In the genomic region with DNA sequence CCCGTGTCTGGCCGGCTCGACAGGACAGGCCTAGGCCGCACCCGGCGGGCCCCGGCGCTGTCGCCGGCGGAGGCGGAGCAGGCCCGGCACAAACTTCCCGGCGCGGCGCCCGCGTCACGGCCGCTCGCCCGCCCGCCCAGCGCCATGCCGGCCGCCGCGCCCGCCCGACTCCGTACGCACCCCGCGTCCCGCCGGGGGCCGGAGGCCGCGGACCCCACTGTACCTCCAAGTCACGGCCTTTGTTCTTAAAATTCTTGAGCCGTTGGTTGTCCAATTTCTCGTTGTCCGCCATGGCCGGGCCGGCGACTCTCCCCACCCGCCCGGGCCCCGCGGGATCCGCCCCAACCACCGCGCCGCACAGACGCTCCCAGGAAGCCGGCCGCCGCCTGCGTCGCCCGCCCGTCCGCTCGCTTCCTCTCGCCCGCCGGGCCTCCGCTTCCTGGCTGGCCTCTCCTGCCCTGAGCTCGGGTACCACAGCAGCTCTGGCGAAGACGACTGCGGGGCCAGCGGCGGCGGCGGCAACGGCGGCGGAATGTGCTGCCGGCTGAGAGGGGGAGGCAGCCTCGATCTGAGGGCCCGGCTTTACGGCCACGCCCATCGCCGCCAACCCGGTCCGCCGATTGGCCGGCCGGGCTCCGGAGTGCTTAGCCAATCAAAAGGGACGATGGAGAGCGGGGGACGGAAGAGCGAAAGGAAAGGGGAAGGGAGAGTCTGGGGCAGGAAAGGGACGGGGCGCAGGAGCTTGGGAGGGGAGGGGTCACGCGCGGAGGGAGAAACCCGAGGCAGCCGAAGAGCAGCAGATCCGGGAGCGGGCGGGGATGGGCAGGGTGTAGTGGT, we compare ENCODE assay signal across 8 mouse cellular contexts. TPM values are rescaled to one million over a fixed set of nuclear protein-coding genes. Genes with fewer than 3 reads are reported as not detected.
A peak's percentile ranks its signal among the peaks of the same experiment; 100 is the strongest.
DNase-seq lines count a peak whose midpoint lies in the region; ATAC-seq lines count a peak whose summit lies in the region.

A gene (minus strand): TSS at position 605 of the 837 bp plus-strand sequence.

- no peaks in the 10 kb centered on the region for H3K36me3 ChIP-seq in heart, embryonic 13.5 days
- no peaks in the 10 kb centered on the region for H3K36me3 ChIP-seq in liver, embryonic 12.5 days
- no peaks in the 10 kb centered on the region for H3K36me3 ChIP-seq in stomach, embryonic 15.5 days

- DNase-seq in CD4-positive, CD25-positive, alpha-beta regulatory T cell, adult 2 months (ENCODE audit: low read depth, low spot score), result peak; percentile 97
- DNase-seq in fat pad, adult 2 months (ENCODE audit: extremely low read depth, low read depth, low spot score), result peak; percentile 37
- peak; percentile 97 for DNase-seq in kidney, postnatal 10 days
- DNase-seq in natural killer cell, adult 2 months (ENCODE audit: low spot score in 2 of 2), result peak; percentile 89 to 92

- H3K27me3 ChIP-seq in heart, embryonic 13.5 days (replicated peaks), result no peaks in the 10 kb centered on the region
- no peaks in the 10 kb centered on the region for H3K27me3 ChIP-seq in liver, embryonic 12.5 days (replicated peaks)
- H3K27me3 ChIP-seq in stomach, embryonic 15.5 days (replicated peaks), result no peaks in the 10 kb centered on the region

- H3K4me3 ChIP-seq in brown adipose tissue, adult 24 weeks (ENCODE audit: insufficient read depth, low read depth, low read length), result peak within 1 kb of the TSS; percentile 91
- H3K4me3 ChIP-seq in heart, embryonic 13.5 days, result peak within 1 kb of the TSS; percentile 94
- H3K4me3 ChIP-seq in liver, embryonic 12.5 days, result peak within 1 kb of the TSS; percentile 93
- H3K4me3 ChIP-seq in stomach, embryonic 15.5 days (replicated peaks), result peak within 1 kb of the TSS; percentile 96

- peak; percentile 95 for ATAC-seq in heart, embryonic 13.5 days (ENCODE audit: extremely low read depth, insufficient number of reproducible peaks, low FRiP score, low TSS enrichment)
- peak; percentile 92 for ATAC-seq in liver, embryonic 12.5 days
- ATAC-seq in stomach, embryonic 15.5 days (ENCODE audit: insufficient read depth, low FRiP score, low read depth), result peak; percentile 98

- H3K9me3 ChIP-seq in heart, embryonic 13.5 days, result no peaks in the 10 kb centered on the region
- no peaks in the 10 kb centered on the region for H3K9me3 ChIP-seq in liver, embryonic 12.5 days (replicated peaks)
- no peaks in the 10 kb centered on the region for H3K9me3 ChIP-seq in stomach, embryonic 15.5 days

- peak within 1 kb of the TSS; percentile 84 for H3K4me2 ChIP-seq in heart, embryonic 13.5 days
- peak within 1 kb of the TSS; percentile 85 for H3K4me2 ChIP-seq in liver, embryonic 12.5 days
- peak within 1 kb of the TSS; percentile 72 for H3K4me2 ChIP-seq in stomach, embryonic 15.5 days

- WGBS in heart, embryonic 13.5 days, result under 1% methylated on average over 103 of the region's 107 CpGs
- under 1% methylated on average over 100 of the region's 107 CpGs for WGBS in liver, embryonic 12.5 days (ENCODE audit: insufficient replicate concordance)
- WGBS in stomach, embryonic 15.5 days, result under 1% methylated on average over 103 of the region's 107 CpGs

- peak within 1 kb of the TSS; percentile 95 for H3K27ac ChIP-seq in brown adipose tissue, adult 24 weeks (replicated peaks; ENCODE audit: low read depth, low read length)
- H3K27ac ChIP-seq in heart, embryonic 13.5 days (replicated peaks), result peak within 1 kb of the TSS; percentile 97
- peak within 1 kb of the TSS; percentile 92 for H3K27ac ChIP-seq in liver, embryonic 12.5 days
- peak within 1 kb of the TSS; percentile 96 for H3K27ac ChIP-seq in stomach, embryonic 15.5 days

- peak within 1 kb of the TSS; percentile 98 for H3K9ac ChIP-seq in heart, embryonic 13.5 days
- H3K9ac ChIP-seq in liver, embryonic 12.5 days, result peak within 1 kb of the TSS; percentile 96
- H3K9ac ChIP-seq in stomach, embryonic 15.5 days, result peak within 1 kb of the TSS; percentile 93

- H3K4me1 ChIP-seq in brown adipose tissue, adult 24 weeks (ENCODE audit: control insufficient read depth, insufficient read depth, insufficient read length, low read length), result peaks cover 2% of the 10 kb centered on the region; the same call in 1 of the 2 replicates
- peaks cover 26% of the 10 kb centered on the region for H3K4me1 ChIP-seq in heart, embryonic 13.5 days
- H3K4me1 ChIP-seq in liver, embryonic 12.5 days, result peaks cover 28% of the 10 kb centered on the region
- H3K4me1 ChIP-seq in stomach, embryonic 15.5 days, result peaks cover 8% of the 10 kb centered on the region

RNA-seq across cellular contexts. Expression of the gene that starts here (rescaled TPM):
- 47.1 and 57.8 TPM in 2 replicates for polyA plus RNA-seq in brown adipose tissue, adult 24 weeks (2012; ENCODE audit: insufficient read depth, insufficient read length, missing spikeins)
- polyA plus RNA-seq in heart, embryonic 13.5 days (2015; fragmentation: Nextera tagmentation; extraction: Ambion mirVana), result 21.0 and 24.1 TPM in 2 replicates
- 27.7 and 31.5 TPM in 2 replicates for polyA plus RNA-seq in liver, embryonic 12.5 days (2016; fragmentation: Nextera tagmentation; extraction: Ambion mirVana)
- 29.7 and 31.1 TPM in 2 replicates for polyA plus RNA-seq in stomach, embryonic 15.5 days (2015; fragmentation: Nextera tagmentation; extraction: Ambion mirVana)

Comparison
In these comparisons a context has a peak if more than half of its experiments do, and no peak if none do; other contexts are left out.
1. Peak in every context shown above with its lines: DNase-seq, ATAC-seq, H3K4me3 ChIP-seq and H3K27ac ChIP-seq.
2. DNase-seq: peak in every context shown above with its lines; median percentile 97 in CD4-positive, CD25-positive, alpha-beta regulatory T cell, adult 2 months; 97 in kidney, postnatal 10 days; 90 in natural killer cell, adult 2 months; 37 in fat pad, adult 2 months.